Mouse (Mus musculus) heart, adult 2 months (tissue): ENCODE measurements around the gene Pex5l. TPM values are rescaled to one million over a fixed set of nuclear protein-coding genes. Genes with fewer than 3 reads are reported as not detected.

ENCODE experiments used
- DNase-seq, 2 experiments: peaks; one replicate each; pipeline ENCODE4 v3.0.0; 2021
- H3K27ac ChIP-seq: fragments of 200-600 bp; 2 replicates; pipeline ENCODE4 v1.8.1; 2022
- H3K27me3 ChIP-seq: fragments of 200-500 bp; 2 replicates; pipeline ENCODE4 v1.6.1; 2012; ENCODE audit warnings: mild to moderate bottlenecking, low read length, inconsistent platforms, mixed read lengths; ENCODE audit not compliant: control insufficient read depth, insufficient read depth
- H3K36me3 ChIP-seq: fragments of 200-500 bp; 2 replicates; pipeline ENCODE4 v1.6.1; 2012; ENCODE audit warnings: low read length, inconsistent platforms; ENCODE audit not compliant: control insufficient read depth, insufficient read depth
- H3K4me1 ChIP-seq: fragments of 200-500 bp; 2 replicates; pipeline ENCODE4 v1.6.1; 2011; ENCODE audit warnings: low read length; ENCODE audit not compliant: control insufficient read depth, insufficient read depth
- H3K4me3 ChIP-seq: fragments of 200-600 bp; 2 replicates; pipeline ENCODE4 v1.8.1; 2022
- H3K79me2 ChIP-seq: fragments of 200-500 bp; replicated peaks from 2 replicates; pipeline ENCODE4 v1.6.1; 2012; ENCODE audit warnings: mild to moderate bottlenecking, inconsistent platforms, low read length, moderate library complexity, mixed read lengths; ENCODE audit not compliant: control insufficient read depth, insufficient read depth
- H3K9ac ChIP-seq: fragments of 200-500 bp; 2 replicates; pipeline ENCODE4 v1.6.1; 2012; ENCODE audit warnings: low read depth, mild to moderate bottlenecking, control low read depth, inconsistent platforms, low read length, mixed read lengths
- CTCF ChIP-seq: fragments of 200-600 bp; IDR thresholded peaks from 2 replicates; pipeline ENCODE4 v1.8.1; 2022; ENCODE audit warnings: antibody characterized with exemption, mild to moderate bottlenecking, moderate library complexity
- EP300 ChIP-seq: fragments of 200-500 bp; IDR thresholded peaks from 2 replicates; pipeline ENCODE4 v1.6.1; 2011; ENCODE audit warnings: low read depth, low read length, control low read depth; ENCODE audit not compliant: insufficient read depth
- POLR2A ChIP-seq: fragments of 200-500 bp; IDR thresholded peaks from 2 replicates; pipeline ENCODE4 v1.6.1; 2011; ENCODE audit warnings: mild to moderate bottlenecking, low read depth, low read length, control low read depth; ENCODE audit not compliant: insufficient read depth
- WGBS: fragments of 180-500 bp; shearing (Covaris S2); methylation state at CpG from one replicate; pipeline ENCODE4 v1.1.7; 2018; 5-methylcytosine and 5-hydroxymethylcytosine counted together
- intact Hi-C: fragments of 180-260 bp; cut with DNase I; formaldehyde crosslinking; loops from one replicate; pipeline ENCODE4 v1.15.1; 2025
- polyA plus RNA-seq: library from polyadenylated mRNA; depleted of rRNA; stranded (reverse); fragments of >200 nt; gene quantifications from 2 replicates; pipeline ENCODE4 v1.2.3, GENCODE M21; 2012
- total RNA-seq, 2 experiments: library from RNA; stranded (reverse); gene quantifications; 2 replicates each; pipeline ENCODE4 v1.2.3; 2021

Pex5l gene
- total and polyA plus RNA-seq, 3 experiments, result 0.45 to 0.51 (median 0.47) TPM

- intact Hi-C loops, result no loop called here
Observed at GRCm38 (mm10) chr3:33105785-33106184, 37.3 kb downstream of the Pex5l start.

GRCm38 (mm10) chr3:33103501-33103900 lies 39.5 kb downstream of the Pex5l start:
- intact Hi-C loops, result no loop called here
- H3K79me2 ChIP-seq, result no peaks in the 10 kb centered on the region
- H3K4me1 ChIP-seq, result no peaks in the 10 kb centered on the region
- no peak overlapping the region for H3K9ac ChIP-seq
- 87% methylated on average over 6 of the region's 6 CpGs for WGBS
- no peak overlapping the region for H3K4me3 ChIP-seq
- no peaks in the 10 kb centered on the region for H3K36me3 ChIP-seq
- no peak for DNase-seq
- no peak overlapping the region for H3K27ac ChIP-seq
- TF ChIP-seq EP300 (no peak), POLR2A (no peak), CTCF (no peak)
- H3K27me3 ChIP-seq, result no peaks in the 10 kb centered on the region

More at GRCm38 (mm10) chr3:33105785-33106184, 37.3 kb downstream of the Pex5l start:
- Histone ChIP-seq H3K36me3 (no peaks in the 10 kb centered on the region), H3K4me3 (no peak overlapping the region), H3K4me1 (no peaks in the 10 kb centered on the region), H3K27me3 (no peaks in the 10 kb centered on the region), H3K27ac (no peak overlapping the region), H3K79me2 (no peaks in the 10 kb centered on the region), H3K9ac (no peak overlapping the region)
- no peak for DNase-seq
- TF ChIP-seq EP300 (no peak), CTCF (0 out of 2 replicates have a peak, but pooled peaks have one; percentile 11)
- 88% methylated on average over 2 of the region's 2 CpGs for WGBS

DNA sequence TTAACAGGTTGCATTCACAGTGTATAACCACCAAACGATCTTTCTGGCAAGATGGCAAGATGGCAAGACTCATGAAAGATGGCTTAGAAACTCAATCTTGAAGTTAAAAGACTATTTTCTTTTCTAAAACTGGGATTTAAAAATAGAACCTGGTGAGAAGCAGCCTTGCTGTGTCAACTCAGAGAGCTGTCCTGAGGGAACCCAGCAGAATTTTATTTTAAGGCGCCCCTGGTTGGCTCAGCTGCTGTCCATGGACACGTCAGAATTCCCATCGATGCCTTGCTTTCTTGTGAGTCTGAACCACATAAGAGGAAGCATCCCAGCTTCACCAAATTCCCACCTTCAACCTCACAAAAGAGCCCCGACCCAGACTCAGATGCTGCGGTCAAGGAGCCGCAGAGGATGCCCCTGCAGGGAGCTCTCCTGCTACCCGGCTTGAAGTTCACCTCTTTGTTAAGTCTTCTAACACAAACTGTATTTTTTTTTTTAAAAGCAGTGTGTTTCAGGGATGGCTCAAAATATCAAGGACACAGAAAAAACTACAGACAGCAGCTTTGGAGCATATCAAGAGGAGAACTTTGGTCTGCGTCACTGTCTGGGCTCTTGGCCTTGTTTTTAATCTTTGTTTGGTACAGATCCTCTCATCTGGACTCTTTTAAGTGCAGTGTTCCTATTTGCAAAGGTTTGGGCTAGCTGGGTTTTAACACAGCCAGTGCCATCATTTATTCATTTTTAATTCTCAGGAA lies 44.3 kb downstream of the Pex5l start:
- Histone ChIP-seq H3K79me2 (no peaks in the 10 kb centered on the region), H3K4me3 (no peak overlapping the region), H3K4me1 (no peaks in the 10 kb centered on the region), H3K9ac (no peak overlapping the region), H3K36me3 (no peaks in the 10 kb centered on the region), H3K27me3 (no peaks in the 10 kb centered on the region), H3K27ac (no peak overlapping the region)
- TF ChIP-seq EP300, result no peak
- no peak for TF ChIP-seq CTCF
- TF ChIP-seq POLR2A, result no peak
- 64% methylated on average over 9 of the region's 9 CpGs for WGBS
- intact Hi-C loops, result no loop called here
- no peak for DNase-seq

DNA sequence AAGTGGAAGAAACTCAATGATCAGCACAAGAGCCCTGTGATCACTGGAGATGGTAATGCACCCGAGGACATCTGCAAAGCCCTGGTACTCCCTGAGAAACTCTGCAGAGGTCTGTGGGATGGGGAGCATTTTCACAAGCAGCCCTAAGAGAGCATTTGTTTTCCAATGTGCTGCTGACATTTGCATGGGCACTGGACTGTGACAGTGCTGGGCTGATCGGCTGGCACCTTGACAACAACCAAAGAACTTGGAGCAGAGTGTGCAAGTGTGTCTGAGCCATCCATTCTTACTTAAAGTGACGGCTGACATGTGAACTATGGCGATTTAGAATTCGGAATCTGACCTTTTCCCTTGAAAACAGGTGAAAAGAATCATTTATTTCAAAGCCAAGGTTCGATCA lies 49.4 kb downstream of the Pex5l start:
- H3K4me1 ChIP-seq, result no peaks in the 10 kb centered on the region
- H3K27ac ChIP-seq, result no peak overlapping the region
- 67% methylated on average over 6 of the region's 6 CpGs for WGBS
- intact Hi-C loops, result no loop called here
- H3K27me3 ChIP-seq, result no peaks in the 10 kb centered on the region
- TF ChIP-seq POLR2A, result no peak
- no peak for TF ChIP-seq EP300
- no peak for TF ChIP-seq CTCF
- no peak overlapping the region for H3K4me3 ChIP-seq
- no peak overlapping the region for H3K9ac ChIP-seq
- DNase-seq, result no peak
- no peaks in the 10 kb centered on the region for H3K79me2 ChIP-seq
- no peaks in the 10 kb centered on the region for H3K36me3 ChIP-seq

DNA sequence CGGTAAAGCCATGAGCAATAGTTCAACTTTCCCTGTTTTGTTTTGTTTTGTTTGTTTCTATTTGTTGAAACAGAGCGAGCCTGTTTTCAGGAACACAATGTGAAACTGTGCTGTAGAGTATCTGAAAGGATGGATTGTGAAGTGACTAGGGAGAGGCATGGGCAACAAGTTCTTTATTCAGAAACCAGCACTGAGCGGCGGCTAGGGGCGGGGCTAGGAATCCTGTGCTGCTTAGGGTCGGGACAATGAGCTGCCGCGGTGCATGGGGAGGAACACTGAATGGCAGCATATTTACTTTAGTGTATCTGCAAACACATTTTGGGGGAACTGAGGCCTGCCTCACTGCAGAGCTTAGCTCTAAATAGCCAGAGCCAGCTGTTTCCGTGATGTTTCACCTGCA lies 53.0 kb downstream of the Pex5l start:
- Histone ChIP-seq H3K9ac (no peak overlapping the region), H3K79me2 (no peaks in the 10 kb centered on the region), H3K27me3 (no peaks in the 10 kb centered on the region), H3K4me1 (no peaks in the 10 kb centered on the region), H3K36me3 (no peaks in the 10 kb centered on the region), H3K27ac (no peak overlapping the region), H3K4me3 (no peak overlapping the region)
- intact Hi-C loops, result no loop called here
- WGBS, result 43% methylated on average over 9 of the region's 9 CpGs
- DNase-seq, result no peak
- TF ChIP-seq POLR2A (no peak), EP300 (no peak)

DNA sequence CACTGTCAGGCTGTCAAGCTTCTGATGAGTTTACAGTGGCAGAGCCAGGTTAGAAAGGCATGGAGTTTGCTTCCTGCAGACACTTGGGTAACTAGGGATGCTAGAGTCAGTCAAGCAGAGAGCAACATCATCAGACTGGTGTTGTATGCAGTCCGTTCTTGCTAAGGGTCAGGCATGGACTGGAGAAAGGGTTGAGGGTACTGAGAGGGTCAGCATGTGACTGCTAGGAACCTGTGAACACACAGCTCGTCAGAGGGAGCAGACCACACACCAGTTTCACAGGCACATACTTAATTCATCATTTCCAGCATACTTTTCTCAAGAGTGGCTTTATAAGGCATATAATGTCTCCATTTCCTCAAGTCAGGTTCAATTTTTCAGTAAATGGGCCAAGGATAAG lies 53.6 kb downstream of the Pex5l start:
- Histone ChIP-seq H3K36me3 (no peaks in the 10 kb centered on the region), H3K27ac (no peak overlapping the region), H3K4me1 (no peaks in the 10 kb centered on the region), H3K9ac (no peak overlapping the region), H3K4me3 (no peak overlapping the region), H3K79me2 (no peaks in the 10 kb centered on the region), H3K27me3 (no peaks in the 10 kb centered on the region)
- 61% methylated on average over 2 of the region's 2 CpGs for WGBS
- TF ChIP-seq EP300 (no peak), CTCF (no peak), POLR2A (no peak)
- intact Hi-C loops, result no loop called here
- no peak for DNase-seq
